Mouse (Mus musculus) MEL (cell line): Measurements from ENCODE around the gene Ankrd33b. TPM values are rescaled to one million over a fixed set of nuclear protein-coding genes. Genes with fewer than 3 reads are reported as not detected.

ENCODE experiments used
- DNase-seq: peaks from one replicate; pipeline ENCODE4 v3.0.0; 2011; ENCODE audit warnings: low read depth, low spot score
- H3K27ac ChIP-seq: 2 replicates; pipeline ENCODE4 v1.5.1; 2012; ENCODE audit warnings: low read depth, mild to moderate bottlenecking, control low read depth, low read length, moderate library complexity; ENCODE audit not compliant: control insufficient read depth
- H3K27me3 ChIP-seq, 2 experiments: fragments of 150-350 bp in 1 of 2; sonication (generic) in 1 of 2; 2 replicates each; pipeline ENCODE4 v1.6.1; 2012; ENCODE audit warnings: low read length in 2 of 2, mild to moderate bottlenecking in 2 of 2, improper control_type of control experiment in 1 of 2, moderate library complexity in 1 of 2; ENCODE audit not compliant: insufficient read depth in 2 of 2, control insufficient read depth in 1 of 2
- H3K36me3 ChIP-seq, 2 experiments: 2 replicates each; pipeline ENCODE4 v1.6.1; 2012 to 2014; ENCODE audit warnings: low read length in 2 of 2, improper control_type of control experiment in 1 of 2, inconsistent platforms in 1 of 2, mild to moderate bottlenecking in 1 of 2; ENCODE audit not compliant: insufficient read depth in 2 of 2, control insufficient read depth in 1 of 2
- H3K4me1 ChIP-seq, 2 experiments: fragments of 150-350 bp in 1 of 2; sonication (generic) in 1 of 2; 2 replicates each; pipeline ENCODE4 v1.6.1; 2012; ENCODE audit warnings: low read length in 2 of 2, improper control_type of control experiment in 1 of 2, mild to moderate bottlenecking in 1 of 2; ENCODE audit not compliant: insufficient read depth in 2 of 2, control insufficient read depth in 1 of 2
- H3K4me3 ChIP-seq, 2 experiments: fragments of 150-350 bp in 1 of 2; sonication (generic) in 1 of 2; 2 replicates each; pipeline ENCODE4 v1.5.1; 2012; ENCODE audit warnings: low read depth in 2 of 2, low read length in 2 of 2, mild to moderate bottlenecking in 2 of 2, moderate library complexity in 2 of 2, control low read depth in 1 of 2, improper control_type of control experiment in 1 of 2; ENCODE audit not compliant: control insufficient read depth in 1 of 2, insufficient read depth in 1 of 2
- H3K79me2 ChIP-seq: 2 replicates; pipeline ENCODE4 v1.6.1; 2012; ENCODE audit warnings: mild to moderate bottlenecking, low read length, moderate library complexity; ENCODE audit not compliant: control insufficient read depth, poor library complexity, insufficient read depth
- H3K9ac ChIP-seq: 2 replicates; pipeline ENCODE4 v1.6.1; 2012; ENCODE audit warnings: low read depth, mild to moderate bottlenecking, control low read depth, low read length, moderate library complexity; ENCODE audit not compliant: control insufficient read depth, poor library complexity, severe bottlenecking
- H3K9me3 ChIP-seq: fragments of 150-350 bp; sonication (generic); replicated peaks from 2 replicates; pipeline ENCODE4 v1.6.1; 2012; ENCODE audit warnings: mild to moderate bottlenecking, low read length, improper control_type of control experiment, moderate library complexity; ENCODE audit not compliant: insufficient read depth
- CHD1 ChIP-seq: IDR thresholded peaks from 2 replicates; pipeline ENCODE4 v1.6.1; 2012; ENCODE audit warnings: low read depth, mild to moderate bottlenecking, inconsistent platforms, low read length, improper control_type of control experiment
- CTCF ChIP-seq, 3 experiments: IDR thresholded peaks in 2 of 3; conservative IDR thresholded peaks in 1 of 3; 2 replicates each; pipeline ENCODE4 v1.5.1; 2011 to 2012; ENCODE audit warnings: low read length in 3 of 3, low read depth in 2 of 3, mild to moderate bottlenecking in 2 of 3, improper control_type of control experiment in 1 of 3, inconsistent platforms in 1 of 3, mixed read lengths in 1 of 3, moderate library complexity in 1 of 3; ENCODE audit not compliant: control insufficient read depth in 1 of 3, insufficient read depth in 1 of 3, poor library complexity in 1 of 3, severe bottlenecking in 1 of 3
- E2F4 ChIP-seq: IDR thresholded peaks from 2 replicates; pipeline ENCODE4 v1.6.1; 2011; ENCODE audit warnings: low read depth, low read length, improper control_type of control experiment, borderline replicate concordance
- ELF1 ChIP-seq: IDR thresholded peaks from 2 replicates; pipeline ENCODE4 v1.6.1; 2014; ENCODE audit warnings: low read depth, mild to moderate bottlenecking, inconsistent platforms, low read length, improper control_type of control experiment, moderate library complexity
- GATA1 ChIP-seq: IDR thresholded peaks from 2 replicates; pipeline ENCODE4 v1.6.1; 2011; ENCODE audit warnings: low read depth, low read length, improper control_type of control experiment
- JUND ChIP-seq: IDR thresholded peaks from 2 replicates; pipeline ENCODE4 v1.6.1; 2011; ENCODE audit warnings: low read depth, mild to moderate bottlenecking, improper control_type of control experiment, low read length
- MAZ ChIP-seq: IDR thresholded peaks from 2 replicates; pipeline ENCODE4 v1.6.1; 2012; ENCODE audit warnings: low read depth, mild to moderate bottlenecking, inconsistent platforms, low read length, improper control_type of control experiment
- MEF2A ChIP-seq: IDR thresholded peaks from 2 replicates; pipeline ENCODE4 v1.6.1; 2014; ENCODE audit warnings: low read depth, mild to moderate bottlenecking, inconsistent platforms, low read length, improper control_type of control experiment; ENCODE audit not compliant: poor library complexity, insufficient replicate concordance, severe bottlenecking; ENCODE audit errors: extremely low read depth
- MXI1 ChIP-seq: IDR thresholded peaks from 2 replicates; pipeline ENCODE4 v1.6.1; 2011; ENCODE audit warnings: mild to moderate bottlenecking, low read depth, low read length, improper control_type of control experiment
- MYB ChIP-seq: IDR thresholded peaks from 2 replicates; pipeline ENCODE4 v1.6.1; 2011; ENCODE audit warnings: mild to moderate bottlenecking, low read depth, low read length, improper control_type of control experiment
- MYC ChIP-seq: IDR thresholded peaks from 2 replicates; pipeline ENCODE4 v1.6.1; 2011; ENCODE audit warnings: low read depth, mild to moderate bottlenecking, low read length, improper control_type of control experiment, moderate library complexity
- POLR2A ChIP-seq, 2 experiments: IDR thresholded peaks; 2 replicates each; pipeline ENCODE4 v1.6.1; 2011 to 2012; ENCODE audit warnings: low read length in 2 of 2, mild to moderate bottlenecking in 2 of 2, control low read depth in 1 of 2, improper control_type of control experiment in 1 of 2, low read depth in 1 of 2, moderate library complexity in 1 of 2; ENCODE audit not compliant: control insufficient read depth in 1 of 2, insufficient read depth in 1 of 2, poor library complexity in 1 of 2
- POLR2AphosphoS2 ChIP-seq: IDR thresholded peaks from 2 replicates; pipeline ENCODE4 v1.6.1; 2011; ENCODE audit warnings: low read length, improper control_type of control experiment
- POLR2AphosphoS5 ChIP-seq: IDR thresholded peaks from 2 replicates; pipeline ENCODE4 v1.6.1; 2012; ENCODE audit warnings: low read depth, borderline replicate concordance, mild to moderate bottlenecking, inconsistent platforms, low read length, moderate library complexity, mixed read lengths
- RAD21 ChIP-seq: IDR thresholded peaks from 2 replicates; pipeline ENCODE4 v1.6.1; 2011; ENCODE audit warnings: mild to moderate bottlenecking, low read depth, low read length, improper control_type of control experiment
- SIN3A ChIP-seq: IDR thresholded peaks from 2 replicates; pipeline ENCODE4 v1.6.1; 2012; ENCODE audit warnings: low read length, improper control_type of control experiment, inconsistent platforms
- TCF12 ChIP-seq: IDR thresholded peaks from 2 replicates; pipeline ENCODE4 v1.6.1; 2014; ENCODE audit warnings: low read depth, mild to moderate bottlenecking, inconsistent platforms, low read length, improper control_type of control experiment, moderate library complexity
- UBTF ChIP-seq: IDR thresholded peaks from 2 replicates; pipeline ENCODE4 v1.6.1; 2012; ENCODE audit warnings: low read depth, mild to moderate bottlenecking, inconsistent platforms, low read length, improper control_type of control experiment, moderate library complexity, borderline replicate concordance; ENCODE audit not compliant: insufficient read depth
- USF2 ChIP-seq, 2 experiments: IDR thresholded peaks; 2 replicates each; pipeline ENCODE4 v1.6.1; 2011 to 2012; ENCODE audit warnings: improper control_type of control experiment in 2 of 2, low read length in 2 of 2, borderline replicate concordance in 1 of 2, inconsistent platforms in 1 of 2, low read depth in 1 of 2, mild to moderate bottlenecking in 1 of 2; ENCODE audit not compliant: insufficient read depth in 1 of 2
- ZC3H11A ChIP-seq: IDR thresholded peaks from 2 replicates; pipeline ENCODE4 v1.6.1; 2012; ENCODE audit warnings: low read depth, mild to moderate bottlenecking, inconsistent platforms, low read length, improper control_type of control experiment
- polyA plus RNA-seq, 2 experiments: library from polyadenylated mRNA; stranded (reverse) in 1 of 2; unstranded in 1 of 2; fragments of >175 nt in 1 of 2; fragments of >200 nt in 1 of 2; gene quantifications; 2 replicates each; pipeline versions ENCODE4 v1.2.1 to v1.2.4; 2012; ENCODE audit warnings: low replicate concordance in 2 of 2, low read depth in 1 of 2; ENCODE audit not compliant: insufficient read length in 2 of 2, insufficient read depth in 1 of 2, missing spikeins in 1 of 2
- total RNA-seq: library from RNA; depleted of rRNA; stranded (reverse); fragments of 300-350 nt; gene quantifications from 2 replicates; pipeline ENCODE4 v1.2.3, GENCODE M21; 2012

The Ankrd33b gene
- total and polyA plus RNA-seq, 3 experiments, result 11.1 to 16.1 TPM; not detected in 1

DNA sequence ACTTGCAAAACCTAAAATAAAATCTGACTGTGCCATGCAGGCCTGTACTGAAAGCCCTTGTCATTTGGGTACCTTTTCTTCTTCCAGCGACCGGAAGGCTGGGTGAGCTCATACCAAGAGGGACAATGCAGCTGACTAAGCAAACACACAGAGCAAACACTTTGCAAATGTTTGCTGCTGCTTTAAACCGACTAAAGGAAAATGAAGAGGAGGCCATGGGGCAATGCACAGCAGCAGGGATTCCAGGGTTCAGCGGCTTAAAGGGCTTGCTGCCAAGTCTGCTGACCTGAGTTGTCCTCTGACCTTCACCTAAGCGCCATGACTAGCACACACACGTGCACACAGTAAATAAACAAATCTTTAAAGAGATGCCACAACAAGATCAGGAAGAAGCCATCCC lies 23.9 kb downstream of the Ankrd33b start:
- Histone ChIP-seq H3K4me1 (no peaks in the 10 kb centered on the region), H3K9ac (no peak overlapping the region), H3K27ac (no peak overlapping the region), H3K36me3 (no peaks in the 10 kb centered on the region; a peak in 1 of 4 replicates), H3K4me3 (no peak overlapping the region), H3K79me2 (no peaks in the 10 kb centered on the region), H3K27me3 (no peaks in the 10 kb centered on the region), H3K9me3 (no peaks in the 10 kb centered on the region)
- TF ChIP-seq CHD1, result no peak
- TF ChIP-seq TCF12, result no peak
- TF ChIP-seq MAZ, result no peak
- no peak for TF ChIP-seq SIN3A
- TF ChIP-seq ELF1, result no peak
- no peak for TF ChIP-seq RAD21
- TF ChIP-seq E2F4, result no peak
- TF ChIP-seq GATA1, result no peak
- TF ChIP-seq MEF2A, result no peak
- TF ChIP-seq MYB, result no peak
- no peak for DNase-seq

DNA sequence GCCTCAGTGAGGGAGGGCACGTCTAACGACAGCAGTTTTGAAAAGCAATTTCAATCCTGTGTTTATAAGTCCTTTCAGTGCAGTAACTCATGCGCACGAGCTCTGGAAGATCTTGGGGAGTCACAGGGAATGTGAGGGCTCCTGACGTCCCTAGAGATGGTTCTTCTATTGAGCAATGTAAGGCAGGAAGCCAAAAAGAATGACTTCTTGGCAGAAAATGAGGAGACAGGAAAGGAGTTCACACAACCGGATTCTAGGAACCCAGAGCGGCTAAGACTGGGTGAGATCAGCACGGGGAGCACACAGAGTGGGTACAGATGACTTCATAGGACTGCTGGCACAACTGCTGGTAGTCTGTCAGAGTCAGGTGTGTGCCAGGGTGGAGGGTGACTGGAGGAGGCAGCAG lies 25.0 kb downstream of the Ankrd33b start:
- Histone ChIP-seq H3K27ac (no peak overlapping the region), H3K4me3 (no peak overlapping the region), H3K4me1 (no peaks in the 10 kb centered on the region), H3K9ac (no peak overlapping the region), H3K36me3 (no peaks in the 10 kb centered on the region; a peak in 1 of 4 replicates), H3K9me3 (no peaks in the 10 kb centered on the region), H3K27me3 (no peaks in the 10 kb centered on the region), H3K79me2 (no peaks in the 10 kb centered on the region)
- DNase-seq, result no peak
- no peak for TF ChIP-seq JUND

DNA sequence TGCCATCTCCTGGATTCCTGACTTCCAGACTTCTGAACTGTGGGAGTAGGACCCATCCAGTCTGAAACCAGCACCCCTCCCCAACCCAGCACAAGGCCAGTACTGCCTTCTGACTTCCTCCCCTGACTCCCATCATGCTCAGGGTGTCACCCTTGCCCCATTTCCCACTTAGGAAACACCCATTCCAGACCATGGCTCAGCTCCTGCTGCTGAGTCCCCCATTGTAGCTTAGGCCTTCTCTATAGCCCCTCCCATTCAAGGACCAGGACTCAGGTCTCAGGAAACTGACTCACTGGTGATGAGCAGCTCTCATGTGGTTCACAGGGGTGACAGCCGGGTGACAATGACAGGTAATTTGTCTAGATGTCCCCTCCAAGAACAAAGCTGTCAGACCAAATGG lies 25.5 kb downstream of the Ankrd33b start:
- H3K4me3 ChIP-seq, result no peak overlapping the region
- no peaks in the 10 kb centered on the region for H3K79me2 ChIP-seq
- no peaks in the 10 kb centered on the region for H3K27me3 ChIP-seq
- H3K27ac ChIP-seq, result no peak overlapping the region
- H3K9ac ChIP-seq, result no peak overlapping the region
- TF ChIP-seq MYC (no peak), POLR2AphosphoS2 (no peak), JUND (no peak), MEF2A (no peak), ZC3H11A (no peak), POLR2A (IDR thresholded peaks at IDR 0.05; ENCODE audit: control insufficient read depth in 1 of 2, insufficient read depth in 1 of 2, low read depth in 1 of 2, low read length in 2 of 2, poor library complexity in 1 of 2) (no peak), ELF1 (no peak), GATA1 (no peak), UBTF (no peak), MYB (no peak), CTCF (IDR thresholded peaks at IDR 0.05 in 2 of 3, conservative IDR thresholded peaks at IDR 0.05 in 1 of 3; ENCODE audit: control insufficient read depth in 1 of 3, insufficient read depth in 1 of 3, low read depth in 2 of 3, low read length in 3 of 3, poor library complexity in 1 of 3, severe bottlenecking in 1 of 3) (no peak), MXI1 (no peak), TCF12 (no peak), E2F4 (no peak), USF2 (IDR thresholded peaks at IDR 0.05; ENCODE audit: borderline replicate concordance in 1 of 2, insufficient read depth in 1 of 2, low read depth in 1 of 2, low read length in 2 of 2) (no peak), CHD1 (no peak), POLR2AphosphoS5 (no peak)
- no peaks in the 10 kb centered on the region; a peak in 1 of 4 replicates for H3K36me3 ChIP-seq
- DNase-seq, result no peak
- H3K4me1 ChIP-seq, result no peaks in the 10 kb centered on the region
- no peaks in the 10 kb centered on the region for H3K9me3 ChIP-seq
